Mouse (Mus musculus) MEL (cell line): Measurements from ENCODE around the gene Ptma.

Source experiments
- CTCF ChIP-seq, 3 experiments: IDR thresholded peaks in 2 of 3; conservative IDR thresholded peaks in 1 of 3; 2 replicates each; pipeline ENCODE4 v1.5.1; 2011 to 2012; ENCODE audit warnings: low read length in 3 of 3, low read depth in 2 of 3, mild to moderate bottlenecking in 2 of 3, improper control_type of control experiment in 1 of 3, inconsistent platforms in 1 of 3, mixed read lengths in 1 of 3, moderate library complexity in 1 of 3; ENCODE audit not compliant: control insufficient read depth in 1 of 3, insufficient read depth in 1 of 3, poor library complexity in 1 of 3, severe bottlenecking in 1 of 3
- NRF1 ChIP-seq: IDR thresholded peaks from 2 replicates; pipeline ENCODE4 v1.6.1; 2014; ENCODE audit warnings: low read depth, mild to moderate bottlenecking, inconsistent platforms, low read length, improper control_type of control experiment, moderate library complexity; ENCODE audit not compliant: poor library complexity, insufficient read depth, severe bottlenecking
- POLR2A ChIP-seq, 2 experiments: IDR thresholded peaks; 2 replicates each; pipeline ENCODE4 v1.6.1; 2011 to 2012; ENCODE audit warnings: low read length in 2 of 2, mild to moderate bottlenecking in 2 of 2, control low read depth in 1 of 2, improper control_type of control experiment in 1 of 2, low read depth in 1 of 2, moderate library complexity in 1 of 2; ENCODE audit not compliant: control insufficient read depth in 1 of 2, insufficient read depth in 1 of 2, poor library complexity in 1 of 2
- POLR2AphosphoS2 ChIP-seq: IDR thresholded peaks from 2 replicates; pipeline ENCODE4 v1.6.1; 2011; ENCODE audit warnings: low read length, improper control_type of control experiment
- SMC3 ChIP-seq: IDR thresholded peaks from 2 replicates; pipeline ENCODE4 v1.6.1; 2011; ENCODE audit warnings: low read depth, low read length, improper control_type of control experiment
- ZNF384 ChIP-seq: IDR thresholded peaks from 2 replicates; pipeline ENCODE4 v1.6.1; 2012; ENCODE audit warnings: low read depth, mild to moderate bottlenecking, inconsistent platforms, low read length, improper control_type of control experiment

- TF ChIP-seq SMC3 (no peak), POLR2AphosphoS2 (no peak), CTCF (IDR thresholded peaks at IDR 0.05 in 2 of 3, conservative IDR thresholded peaks at IDR 0.05 in 1 of 3; ENCODE audit: control insufficient read depth in 1 of 3, insufficient read depth in 1 of 3, low read depth in 2 of 3, low read length in 3 of 3, poor library complexity in 1 of 3, severe bottlenecking in 1 of 3) (no peak), POLR2A (IDR thresholded peaks at IDR 0.05; ENCODE audit: control insufficient read depth in 1 of 2, insufficient read depth in 1 of 2, low read depth in 1 of 2, low read length in 2 of 2, poor library complexity in 1 of 2) (no peak), ZNF384 (no peak), NRF1 (no peak)
Measured at GRCm38 (mm10) chr1:86477738-86478285, 48.7 kb upstream of the Ptma start.
